Mouse (Mus musculus) forebrain, embryonic 13.5 days (tissue): ENCODE results near the gene Gm44790. TPM values are rescaled to one million over a fixed set of nuclear protein-coding genes. Genes with fewer than 3 reads are reported as not detected.

Source experiments
- ATAC-seq: fragments of 200-750 bp; cut with Nextera tagmentation; 2 replicates; pipeline ENCODE4 v1.8.0; 2017
- H3K27ac ChIP-seq: fragments of 300-500 bp; sonication (generic); 2 replicates; pipeline ENCODE4 v1.5.1; 2015; ENCODE audit warnings: inconsistent platforms, mild to moderate bottlenecking, moderate library complexity
- H3K27me3 ChIP-seq: fragments of 300-500 bp; sonication (generic); 2 replicates; pipeline ENCODE4 v1.6.1; 2015; ENCODE audit warnings: mild to moderate bottlenecking, inconsistent platforms
- H3K36me3 ChIP-seq: fragments of 300-500 bp; sonication (generic); 2 replicates; pipeline ENCODE4 v1.6.1; 2015; ENCODE audit warnings: mild to moderate bottlenecking, inconsistent platforms; ENCODE audit not compliant: poor library complexity, severe bottlenecking
- H3K4me1 ChIP-seq: fragments of 300-500 bp; sonication (generic); 2 replicates; pipeline ENCODE4 v1.6.1; 2015; ENCODE audit warnings: inconsistent platforms
- H3K4me2 ChIP-seq: fragments of 300-500 bp; sonication (generic); 2 replicates; pipeline ENCODE4 v1.6.1; 2015; ENCODE audit warnings: inconsistent platforms, mild to moderate bottlenecking, moderate library complexity
- H3K4me3 ChIP-seq: fragments of 300-500 bp; sonication (generic); 2 replicates; pipeline ENCODE4 v1.5.1; 2015; ENCODE audit warnings: mild to moderate bottlenecking, inconsistent platforms
- H3K9ac ChIP-seq: fragments of 300-500 bp; sonication (generic); 2 replicates; pipeline ENCODE4 v1.6.1; 2015; ENCODE audit warnings: mild to moderate bottlenecking, inconsistent platforms
- H3K9me3 ChIP-seq: fragments of 300-500 bp; sonication (generic); replicated peaks from 2 replicates; pipeline ENCODE4 v1.6.1; 2016; ENCODE audit warnings: inconsistent platforms
- WGBS: fragments of 180-500 bp; shearing (Covaris S2); methylation state at CpG from one replicate; pipeline ENCODE4 v1.1.7; 2015; 5-methylcytosine and 5-hydroxymethylcytosine counted together
- polyA plus RNA-seq: library from polyadenylated mRNA; unstranded; fragments of >200 nt; fragmentation: Nextera tagmentation; extraction: Ambion mirVana; gene quantifications from 2 replicates; pipeline ENCODE4 v1.2.1, GENCODE M21; 2015

Gene Gm44790
- polyA plus RNA-seq, 1 experiment from 2014 or later = 0.35 TPM

DNA sequence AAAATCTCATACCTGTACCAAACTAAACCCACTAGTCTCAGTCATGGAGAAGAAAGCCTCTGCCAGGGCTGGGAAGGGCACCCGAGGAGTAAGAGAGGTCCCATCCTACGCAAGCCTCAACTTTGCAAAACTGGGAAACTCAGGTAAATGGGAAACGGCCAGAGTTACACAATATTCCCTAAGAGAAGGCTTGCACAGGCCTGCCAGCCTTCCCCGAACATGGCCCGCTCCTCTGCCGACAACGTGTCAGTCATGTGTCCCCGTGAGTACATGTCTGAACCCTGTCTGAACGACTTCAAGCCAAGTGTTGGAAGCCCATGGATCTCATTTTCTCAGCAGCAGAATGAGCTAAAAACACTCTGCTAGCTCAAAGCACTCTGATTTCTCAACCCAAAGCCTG, 31.4 kb upstream of the Gm44790 start:
- ATAC-seq = no peak
- Histone ChIP-seq H3K36me3 (peaks cover 42% of the 10 kb centered on the region), H3K4me1 (peaks cover 33% of the 10 kb centered on the region), H3K27ac (no peak overlapping the region), H3K4me2 (peak overlapping the region; percentile 86), H3K27me3 (no peaks in the 10 kb centered on the region), H3K9me3 (no peaks in the 10 kb centered on the region), H3K9ac (peak overlapping the region; percentile 95), H3K4me3 (peak overlapping the region; percentile 97)
- 84% methylated on average over 9 of the region's 9 CpGs for WGBS

DNA sequence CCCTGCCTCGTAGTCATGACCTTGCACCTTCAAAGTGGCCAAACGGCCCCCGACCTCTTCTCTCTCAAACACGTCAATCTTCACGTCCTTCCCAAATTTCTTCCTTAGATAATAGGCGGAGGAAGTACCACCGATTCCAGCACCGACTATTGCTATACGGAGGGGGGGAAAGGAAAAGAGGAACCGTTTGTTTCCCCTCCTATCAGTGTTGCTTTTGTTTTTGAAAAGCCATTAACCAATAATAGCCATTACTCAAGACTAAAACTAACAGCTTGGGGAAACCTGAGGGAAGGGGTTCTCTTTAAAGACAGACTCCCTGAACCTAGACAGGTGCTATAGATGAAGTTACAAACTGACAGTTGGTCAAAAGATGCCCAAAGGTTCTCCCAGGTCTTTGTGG, 30.5 kb upstream of the Gm44790 start:
- Histone ChIP-seq H3K4me2 (peak overlapping the region; percentile 86), H3K4me1 (peaks cover 33% of the 10 kb centered on the region), H3K4me3 (peak overlapping the region; percentile 97), H3K27ac (peak overlapping the region; percentile 93; the same call in 1 of the 2 replicates), H3K27me3 (no peaks in the 10 kb centered on the region), H3K36me3 (peaks cover 33% of the 10 kb centered on the region), H3K9ac (peak overlapping the region; percentile 95), H3K9me3 (no peaks in the 10 kb centered on the region)
- ATAC-seq = no peak
- 17% methylated on average over 10 of the region's 10 CpGs for WGBS

DNA sequence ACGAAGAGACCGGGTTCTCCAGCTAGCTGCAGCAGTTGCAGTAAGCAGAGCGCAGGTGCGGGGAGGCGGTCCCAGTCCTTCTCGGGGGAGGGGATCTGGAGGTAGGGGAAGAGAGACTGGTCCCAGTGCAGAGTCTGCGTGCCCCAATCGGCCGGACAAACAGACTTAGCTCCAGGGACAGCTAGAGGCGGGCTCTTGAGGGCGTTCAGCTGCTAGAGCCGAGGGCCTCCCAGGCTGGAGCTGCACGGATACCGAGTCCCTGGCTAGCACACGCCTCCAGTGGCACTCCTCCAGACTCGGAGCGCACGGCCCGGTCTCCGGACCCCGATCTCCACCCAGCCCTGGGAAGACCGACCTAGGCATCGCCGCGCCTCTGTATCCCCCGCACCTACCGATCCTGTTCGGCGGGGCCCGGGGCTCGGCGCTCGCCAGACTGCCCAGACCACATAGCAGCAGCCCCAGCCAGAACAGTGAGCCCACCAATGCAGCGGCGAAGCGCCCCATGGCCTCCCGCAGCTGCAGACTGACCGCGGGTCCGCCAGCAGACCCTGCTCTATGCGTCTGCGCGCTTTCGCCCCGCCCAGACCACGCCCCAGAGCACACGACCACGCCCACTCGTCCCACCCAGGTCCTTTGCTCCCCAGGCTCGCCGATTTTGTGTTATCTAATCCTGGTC, 29.7 kb upstream of the Gm44790 start, which contains the start of gene Pcyox1:
Pcyox1 (minus strand) TSS at position 574 of the 676 bp plus-strand sequence.
- H3K36me3 ChIP-seq = peaks cover 25% of the 10 kb centered on the region
- H3K9ac ChIP-seq = peak within 1 kb of the TSS; percentile 95
- peak within 1 kb of the TSS; percentile 93 for H3K27ac ChIP-seq
- no peaks in the 10 kb centered on the region for H3K9me3 ChIP-seq
- ATAC-seq = peak; percentile 95
- H3K4me3 ChIP-seq = peak within 1 kb of the TSS; percentile 97
- no peaks in the 10 kb centered on the region for H3K27me3 ChIP-seq
- H3K4me2 ChIP-seq = peak within 1 kb of the TSS; percentile 86
- WGBS = under 1% methylated on average over 50 of the region's 51 CpGs
- peaks cover 33% of the 10 kb centered on the region for H3K4me1 ChIP-seq

DNA sequence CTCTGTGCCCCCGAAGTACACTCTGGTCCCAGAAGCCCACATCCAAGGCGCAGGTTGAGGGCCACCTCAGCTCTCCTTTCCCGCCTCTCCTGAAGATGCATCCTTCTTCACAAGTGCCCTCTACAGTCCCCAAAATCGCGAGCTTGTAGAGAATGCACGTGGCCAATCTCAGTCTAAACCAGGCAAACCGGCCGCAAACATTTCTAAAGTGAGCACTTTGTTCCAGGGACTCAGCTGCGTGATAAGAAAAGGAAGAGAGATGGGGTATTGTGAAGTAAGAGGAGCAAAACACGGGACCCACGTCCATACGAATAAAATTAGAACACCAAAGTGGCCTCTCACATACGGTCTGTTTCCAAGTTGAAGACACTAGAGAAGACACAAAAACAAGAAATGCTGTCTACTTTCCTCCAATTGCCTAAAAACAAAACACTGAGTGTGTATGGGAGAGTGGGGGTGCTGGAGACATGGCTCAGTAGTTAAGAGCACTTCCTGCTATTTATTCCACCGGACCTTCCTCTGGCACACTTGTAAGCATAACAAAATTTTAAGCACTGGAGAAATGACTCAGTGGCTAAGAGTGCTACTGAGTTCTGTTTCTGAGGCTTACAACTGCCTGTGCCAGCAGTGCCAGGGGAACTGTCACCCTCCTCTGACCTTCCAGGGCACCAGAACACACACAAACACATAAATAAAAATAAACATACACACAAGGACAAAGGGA, 29.0 kb upstream of the Gm44790 start:
- Histone ChIP-seq H3K4me2 (peak overlapping the region; percentile 86), H3K9me3 (no peaks in the 10 kb centered on the region), H3K36me3 (peaks cover 18% of the 10 kb centered on the region), H3K4me1 (peaks cover 33% of the 10 kb centered on the region), H3K4me3 (peak overlapping the region; percentile 97), H3K27me3 (no peaks in the 10 kb centered on the region), H3K9ac (peak overlapping the region; percentile 95), H3K27ac (peak overlapping the region; percentile 93)
- WGBS = 6% methylated on average over 14 of the region's 14 CpGs
- ATAC-seq = no peak

DNA sequence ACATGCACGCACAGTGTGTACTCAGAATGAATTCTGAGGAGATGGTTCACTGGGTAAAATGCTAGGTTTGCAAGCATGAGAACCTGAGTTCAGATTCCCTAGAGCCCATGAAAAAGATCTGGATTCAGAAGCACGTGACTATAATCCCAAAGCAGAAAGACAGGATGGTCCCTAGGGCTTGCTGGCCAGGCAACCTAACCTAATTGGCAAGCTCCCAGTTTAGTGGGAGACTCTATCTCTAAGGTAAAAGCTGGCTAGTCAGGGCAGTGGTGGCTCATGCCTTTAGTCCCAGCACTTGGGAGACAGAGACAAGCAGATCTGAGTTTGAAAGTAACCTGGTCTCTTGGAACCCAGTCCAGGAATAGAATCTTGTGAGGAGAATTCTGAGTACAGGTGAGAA, 27.5 kb upstream of the Gm44790 start:
- Histone ChIP-seq H3K4me1 (peaks cover 35% of the 10 kb centered on the region), H3K4me3 (no peak overlapping the region), H3K4me2 (no peak overlapping the region), H3K9ac (no peak overlapping the region), H3K9me3 (no peaks in the 10 kb centered on the region), H3K36me3 (peaks cover 5% of the 10 kb centered on the region), H3K27me3 (no peaks in the 10 kb centered on the region), H3K27ac (no peak overlapping the region)
- ATAC-seq = no peak
- WGBS = 82% methylated on average over 2 of the region's 2 CpGs

DNA sequence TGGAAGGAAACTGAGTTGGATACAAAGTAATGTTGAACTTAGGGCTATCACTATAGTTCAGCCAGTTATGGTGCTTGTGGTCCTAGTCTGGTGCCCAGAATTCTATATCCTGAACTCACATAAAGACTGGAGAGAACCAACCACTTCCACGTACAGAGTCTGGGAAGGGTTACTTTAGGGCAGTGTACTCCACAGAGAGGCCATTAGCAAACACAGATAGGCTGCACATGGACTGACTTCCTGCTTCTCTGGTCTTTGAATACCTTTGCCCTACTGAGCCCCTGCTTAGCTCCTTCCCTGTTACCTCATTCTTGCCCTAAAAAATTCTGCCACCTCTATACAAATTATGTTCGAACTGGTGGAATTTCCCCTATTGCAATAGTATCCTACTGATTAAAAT, 26.5 kb upstream of the Gm44790 start:
- H3K9me3 ChIP-seq = no peaks in the 10 kb centered on the region
- 87% methylated on average over 2 of the region's 2 CpGs for WGBS
- no peak overlapping the region for H3K4me3 ChIP-seq
- H3K4me1 ChIP-seq = peaks cover 25% of the 10 kb centered on the region
- H3K4me2 ChIP-seq = no peak overlapping the region
- H3K9ac ChIP-seq = no peak overlapping the region
- H3K36me3 ChIP-seq = no peaks in the 10 kb centered on the region
- no peak overlapping the region for H3K27ac ChIP-seq
- ATAC-seq = no peak
- H3K27me3 ChIP-seq = no peaks in the 10 kb centered on the region

DNA sequence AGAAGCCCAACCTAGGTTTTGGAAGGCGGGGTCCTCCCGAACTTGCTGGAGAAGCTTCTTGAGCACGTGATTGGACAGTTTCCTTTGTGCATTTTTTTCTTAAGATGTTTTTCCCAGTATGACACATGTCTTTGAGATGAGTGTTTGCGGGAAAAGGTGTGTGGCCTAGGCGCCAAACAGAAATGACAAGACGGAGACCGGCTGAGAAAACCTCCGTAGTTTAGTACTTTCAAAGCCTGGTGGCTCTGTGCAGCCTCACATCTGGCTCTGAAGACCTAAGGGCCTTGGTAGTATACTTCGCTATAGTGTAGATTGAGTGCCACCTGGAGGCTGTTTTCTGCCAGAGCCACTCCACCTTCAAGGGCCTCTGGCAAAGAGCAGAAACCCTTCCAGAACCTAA, 25.5 kb upstream of the Gm44790 start:
- Histone ChIP-seq H3K9ac (peak overlapping the region; percentile 3; the same call in 1 of the 2 replicates), H3K4me1 (peaks cover 15% of the 10 kb centered on the region), H3K27me3 (no peaks in the 10 kb centered on the region), H3K9me3 (no peaks in the 10 kb centered on the region), H3K4me2 (peak overlapping the region; percentile 45), H3K27ac (no peak overlapping the region), H3K4me3 (peak overlapping the region; percentile 13), H3K36me3 (no peaks in the 10 kb centered on the region)
- ATAC-seq = no peak
- WGBS = 4% methylated on average over 9 of the region's 9 CpGs

DNA sequence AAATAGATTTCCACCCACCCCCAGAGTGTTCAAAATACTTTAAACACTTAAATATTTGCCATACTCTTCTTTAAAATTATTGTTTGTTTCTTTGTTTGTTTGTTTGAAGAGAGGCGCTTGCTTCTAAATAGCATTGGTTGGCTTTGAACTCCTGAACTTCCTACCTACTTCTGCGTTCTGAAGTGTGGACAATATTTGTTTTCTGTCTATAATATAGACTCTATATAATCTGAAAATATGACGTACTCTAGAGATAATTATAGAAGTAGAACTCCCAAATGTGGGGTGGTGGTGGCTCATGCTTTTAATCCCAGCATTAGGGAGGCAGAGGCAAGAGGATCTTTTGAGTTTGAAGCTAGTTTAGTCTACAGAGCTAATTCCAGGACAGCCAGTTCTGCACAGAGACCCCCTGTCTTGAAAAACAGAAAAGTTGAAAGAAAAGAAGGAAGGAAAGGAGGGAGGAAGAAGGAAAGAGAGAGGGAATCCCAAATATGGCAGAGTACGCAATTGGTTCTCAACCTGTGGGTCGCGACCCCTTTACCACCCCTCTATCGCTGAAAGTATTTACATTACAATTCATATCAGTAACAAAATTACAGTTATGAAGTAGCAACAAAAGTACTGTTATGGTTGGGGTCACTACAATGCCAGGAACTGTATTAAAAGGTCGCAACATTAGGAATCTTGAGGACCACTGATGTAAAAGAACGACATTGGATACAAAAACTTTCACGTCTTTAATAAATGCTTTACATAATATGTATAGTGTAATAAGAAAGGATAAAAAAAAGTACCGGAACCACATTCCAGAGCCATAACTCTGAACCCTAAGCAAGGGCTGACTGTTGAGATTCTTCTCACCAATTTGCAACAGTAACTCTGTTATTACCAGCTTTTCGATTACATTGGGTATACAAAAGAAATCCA, 23.5 kb upstream of the Gm44790 start:
- Histone ChIP-seq H3K27me3 (no peaks in the 10 kb centered on the region), H3K4me3 (peak overlapping the region; percentile 81), H3K36me3 (peaks cover 10% of the 10 kb centered on the region), H3K9ac (peak overlapping the region; percentile 46; the same call in 1 of the 2 replicates), H3K4me2 (peak overlapping the region; percentile 86), H3K9me3 (no peaks in the 10 kb centered on the region), H3K27ac (no peak overlapping the region), H3K4me1 (peaks cover 19% of the 10 kb centered on the region)
- WGBS = 38% methylated on average over 12 of the region's 12 CpGs
- no peak for ATAC-seq

DNA sequence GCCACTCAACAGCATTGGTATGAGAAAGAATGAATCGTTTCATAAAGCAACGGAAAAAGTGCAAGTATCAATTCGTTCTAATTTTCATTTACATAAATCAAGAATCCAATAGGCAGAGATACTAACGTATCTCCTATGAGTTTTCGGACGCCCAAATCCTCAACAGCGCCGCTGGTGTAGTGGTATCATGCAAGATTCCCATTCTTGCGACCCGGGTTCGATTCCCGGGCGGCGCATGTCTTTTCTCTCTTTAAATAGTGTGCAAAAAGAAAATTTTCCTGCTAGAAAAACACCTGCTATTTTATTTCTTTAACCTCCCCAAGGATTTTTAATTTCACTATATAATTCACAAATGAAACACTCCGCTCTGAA, 22.7 kb upstream of the Gm44790 start:
- Histone ChIP-seq H3K9me3 (no peaks in the 10 kb centered on the region), H3K36me3 (peaks cover 12% of the 10 kb centered on the region), H3K4me3 (peak overlapping the region; percentile 81), H3K27me3 (no peaks in the 10 kb centered on the region), H3K9ac (peak overlapping the region; percentile 99), H3K4me2 (peak overlapping the region; percentile 86), H3K4me1 (peaks cover 20% of the 10 kb centered on the region), H3K27ac (peak overlapping the region; percentile 100)
- ATAC-seq = peak; percentile 80
- WGBS = under 1% methylated on average over 15 of the region's 15 CpGs

DNA sequence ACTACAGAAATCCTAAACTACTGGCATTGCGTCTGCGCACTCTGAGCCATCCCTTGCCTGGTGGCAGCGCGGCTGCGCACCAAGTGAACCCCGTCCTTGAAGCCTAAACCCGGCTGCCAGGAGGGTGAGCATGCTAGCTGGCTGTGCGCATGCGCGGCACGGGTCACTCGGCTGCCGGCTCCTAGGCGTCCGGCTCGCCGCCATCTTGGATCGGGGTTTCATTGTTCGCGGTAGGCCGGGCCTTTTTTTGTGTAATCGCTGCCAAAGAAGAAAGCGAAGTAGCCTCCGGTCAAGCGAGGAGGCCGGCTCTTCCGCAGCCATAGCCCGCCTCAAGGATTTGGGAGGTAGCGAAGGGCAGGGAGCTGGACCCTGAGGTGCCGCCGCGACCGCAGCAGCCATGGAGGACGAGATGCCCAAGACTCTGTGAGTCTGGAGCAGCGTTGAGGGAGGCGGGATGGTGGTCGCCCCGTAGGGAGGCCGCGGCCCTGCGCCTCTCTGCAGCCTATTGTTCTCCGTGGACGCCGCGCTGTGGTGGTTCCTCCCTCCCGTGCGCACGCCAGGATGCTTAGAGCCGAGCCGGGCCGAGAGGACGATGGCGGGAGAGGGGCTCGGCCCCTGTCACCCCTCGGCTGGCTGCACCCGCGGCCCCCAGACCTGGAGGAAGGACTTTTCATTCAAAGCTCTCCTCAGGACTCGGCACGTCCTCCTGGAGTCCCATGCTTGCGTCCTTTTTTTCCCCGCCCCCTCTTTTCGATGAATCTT, 22.2 kb upstream of the Gm44790 start, which contains the start of gene Tia1:
Tia1 (plus strand) TSS at position 120 of the 762 bp plus-strand sequence.
- peak within 1 kb of the TSS; percentile 86 for H3K4me2 ChIP-seq
- H3K27ac ChIP-seq = peak within 1 kb of the TSS; percentile 100
- H3K9me3 ChIP-seq = no peaks in the 10 kb centered on the region
- under 1% methylated on average over 56 of the region's 62 CpGs for WGBS
- ATAC-seq = peak; percentile 97
- H3K4me3 ChIP-seq = peak within 1 kb of the TSS; percentile 81
- H3K27me3 ChIP-seq = no peaks in the 10 kb centered on the region
- peaks cover 21% of the 10 kb centered on the region for H3K4me1 ChIP-seq
- H3K9ac ChIP-seq = peak within 1 kb of the TSS; percentile 99
- peaks cover 12% of the 10 kb centered on the region for H3K36me3 ChIP-seq

DNA sequence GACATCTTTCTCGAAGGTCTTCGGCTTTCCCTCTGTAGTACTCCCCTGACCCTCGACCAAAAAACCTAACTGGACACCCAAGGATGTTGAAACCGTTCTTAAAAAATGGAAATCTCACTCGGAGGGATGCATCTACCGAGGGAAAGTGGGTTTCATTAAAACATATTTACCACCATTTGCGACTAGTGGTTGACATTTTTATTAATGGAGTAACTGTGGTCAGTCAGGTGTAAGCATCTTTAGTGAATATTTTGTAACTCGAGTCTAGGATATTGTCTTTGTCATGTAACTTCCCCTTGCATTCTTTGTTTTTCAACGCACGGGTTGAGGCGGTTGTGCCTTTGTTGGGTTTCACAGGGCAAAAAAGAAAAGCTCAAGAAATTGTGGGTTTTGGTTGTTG, 21.5 kb upstream of the Gm44790 start:
- peak overlapping the region; percentile 100 for H3K27ac ChIP-seq
- H3K9ac ChIP-seq = peak overlapping the region; percentile 99
- H3K9me3 ChIP-seq = no peaks in the 10 kb centered on the region
- H3K4me2 ChIP-seq = peak overlapping the region; percentile 86
- WGBS = under 1% methylated on average over 11 of the region's 11 CpGs
- H3K4me1 ChIP-seq = peaks cover 27% of the 10 kb centered on the region
- ATAC-seq = no peak
- no peaks in the 10 kb centered on the region for H3K27me3 ChIP-seq
- peaks cover 15% of the 10 kb centered on the region for H3K36me3 ChIP-seq
- peak overlapping the region; percentile 81 for H3K4me3 ChIP-seq
